Mouse (Mus musculus) left cerebral cortex, postnatal 14 days (tissue): Measurements from ENCODE around the gene Sema4b. TPM values are rescaled to one million over a fixed set of nuclear protein-coding genes. Genes with fewer than 3 reads are reported as not detected.
A peak's percentile ranks its signal among the peaks of the same experiment; 100 is the strongest.

ENCODE experiments used
- DNase-seq, 2 experiments: peaks; one replicate each; pipeline ENCODE4 v3.0.0; 2021 to 2022; ENCODE audit warnings: low spot score in 2 of 2, mixed read lengths in 1 of 2
- intact Hi-C: fragments of 180-260 bp; cut with DNase I; formaldehyde crosslinking; loops from one replicate; pipeline ENCODE4 v1.15.1; 2025
- long read RNA-seq, 2 experiments: library from polyadenylated mRNA; stranded (forward); transcript quantifications; one replicate each; pipeline ENCODE4 v2.0.0; 2021
- total RNA-seq, 2 experiments: library from RNA; stranded (reverse); gene quantifications; 2 replicates each; pipeline ENCODE4 v1.2.3; 2021

Gene Sema4b
- 10 to 100 TPM; 20.0 to 20.7 TPM for total RNA-seq
- long read RNA-seq, experiment 1, partial matches to known transcripts = 1 of 6 reads
- long read RNA-seq, experiment 1, other reads (novel, unspliced or antisense) = 1 of 6 reads
- long read RNA-seq, experiment 2, transcript Sema4b-204 (14 exons, 3,760 nt) = major isoform, 6 of 12 reads
- long read RNA-seq, experiment 2, partial matches to known transcripts = 3 of 12 reads
- long read RNA-seq, experiment 2, other reads (novel, unspliced or antisense) = 2 of 12 reads

DNA sequence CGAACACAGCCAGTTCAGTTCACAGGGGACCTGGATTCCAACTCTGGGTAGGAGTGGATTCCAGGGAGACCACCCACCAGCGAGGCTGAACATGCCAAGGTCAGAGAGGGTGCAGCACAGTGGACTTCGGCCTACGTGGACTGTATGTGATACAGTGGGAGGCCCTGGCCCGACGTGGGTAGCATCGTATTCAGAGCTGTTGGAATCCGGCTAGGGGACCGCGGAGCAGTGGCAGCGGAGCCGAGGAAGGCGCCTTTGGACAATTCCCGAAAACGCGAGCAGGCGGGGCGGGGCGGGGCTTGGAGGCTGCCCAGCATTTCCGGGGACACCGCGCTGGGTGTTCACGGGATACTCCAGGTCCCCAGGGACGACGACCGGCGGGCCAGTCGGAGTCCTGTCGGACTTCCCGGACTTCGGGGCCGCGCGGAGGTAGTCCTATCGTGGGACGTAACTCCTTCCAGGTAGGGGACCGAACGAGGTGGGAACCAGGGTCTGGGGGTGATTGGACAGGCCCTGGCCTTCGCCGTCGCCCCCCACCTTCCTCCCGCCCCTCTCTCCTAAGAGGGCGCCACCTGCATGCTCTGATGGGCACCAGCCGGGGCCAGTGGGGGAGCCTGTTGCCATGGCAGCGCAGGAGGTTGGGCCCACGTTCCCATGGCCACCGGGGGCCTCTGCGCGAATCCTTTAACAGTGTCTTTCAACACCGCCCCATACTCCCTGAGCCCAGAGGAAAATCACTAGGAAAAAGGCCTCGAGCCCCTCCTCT, at the start of gene Sema4b:
TSS of gene Sema4b (plus strand) at position 311 of the 766 bp plus-strand sequence.
- DNase-seq = peak; percentile 93 to 97
- intact Hi-C loops = no loop called here

GRCm38 (mm10) chr7:80138375-80138774, 48.3 kb upstream of the Sema4b start:
- intact Hi-C loops = no loop called here
- DNase-seq = no peak

DNA sequence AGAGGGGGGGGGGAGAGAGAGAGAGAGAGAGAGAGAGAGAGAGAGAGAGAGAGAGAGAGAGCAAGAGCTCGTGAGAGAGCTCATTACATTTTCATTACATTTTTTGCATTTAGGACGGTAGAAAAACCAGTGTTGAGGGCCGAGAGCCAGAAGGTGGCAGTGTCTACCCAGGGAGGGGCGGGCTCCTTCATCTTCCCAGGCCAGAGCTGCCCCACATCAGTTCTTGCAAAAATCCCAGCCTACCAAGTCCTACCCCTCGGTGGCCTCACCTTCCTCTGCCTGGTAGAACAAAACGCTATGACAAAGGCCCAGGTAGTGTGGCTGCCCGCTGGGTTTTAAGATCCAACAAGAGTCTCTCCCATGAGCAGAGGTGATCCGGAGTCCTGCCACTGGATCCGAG, 45.8 kb upstream of the Sema4b start:
- intact Hi-C loops = loop anchor here (2.0 to 10.0 kb wide), 3 partner anchors 56 to 234 kb away; partner anchors contain the start of gene Man2a2
- peak; percentile 71 to 76 for DNase-seq

GRCm38 (mm10) chr7:80143331-80144273, 43.0 kb upstream of the Sema4b start:
- intact Hi-C loops = loop anchor here (5.0 to 10.0 kb wide), 2 partner anchors 54 to 231 kb away; partner anchors contain the start of gene Man2a2
- peak; percentile 75 to 83 for DNase-seq

DNA sequence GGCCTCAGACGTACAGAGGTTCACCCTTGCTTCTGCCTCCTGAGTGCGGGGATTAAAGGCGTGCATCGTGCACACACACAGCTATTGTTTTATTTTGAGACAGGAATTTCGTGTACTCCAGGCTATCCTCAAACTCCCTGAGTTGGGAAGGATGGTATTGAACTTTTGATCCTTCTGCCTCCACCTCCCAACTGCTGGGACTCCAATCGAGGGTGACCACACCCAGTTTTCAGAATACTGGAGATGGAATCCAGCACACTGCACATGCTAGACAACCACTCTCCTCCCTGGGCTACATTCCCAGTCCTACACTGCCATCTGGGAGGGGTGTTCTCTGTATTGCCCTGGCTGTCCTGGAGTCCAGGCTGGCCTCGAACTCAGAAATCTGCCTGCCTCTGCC, 41.9 kb upstream of the Sema4b start:
- no peak for DNase-seq
- intact Hi-C loops = loop anchor here (5.0 to 10.0 kb wide), 2 partner anchors 53 to 230 kb away; partner anchors contain the start of gene Man2a2

DNA sequence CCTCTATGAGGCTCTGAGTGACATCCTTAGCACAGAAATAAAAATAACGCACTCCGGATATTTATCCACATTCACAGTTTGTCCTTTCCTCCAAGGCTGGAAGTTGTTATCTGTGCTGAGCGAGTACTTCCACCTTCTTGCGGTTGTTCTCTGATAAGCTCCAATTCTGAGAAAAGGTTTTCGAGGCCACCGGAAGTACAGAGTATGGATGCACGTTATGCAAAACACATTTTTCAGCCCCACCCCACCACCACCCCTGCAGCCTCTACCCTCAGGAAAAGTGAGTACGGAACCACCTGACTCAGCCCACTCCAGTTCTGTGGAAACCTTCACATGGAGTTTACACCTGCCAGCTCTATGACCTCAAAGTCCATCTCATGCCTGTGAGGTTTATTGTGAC, 40.6 kb upstream of the Sema4b start:
- DNase-seq = no peak
- intact Hi-C loops = loop anchor here (10.0 kb wide), 1 partner anchor 229 kb away; the partner anchor contains the start of gene Man2a2

DNA sequence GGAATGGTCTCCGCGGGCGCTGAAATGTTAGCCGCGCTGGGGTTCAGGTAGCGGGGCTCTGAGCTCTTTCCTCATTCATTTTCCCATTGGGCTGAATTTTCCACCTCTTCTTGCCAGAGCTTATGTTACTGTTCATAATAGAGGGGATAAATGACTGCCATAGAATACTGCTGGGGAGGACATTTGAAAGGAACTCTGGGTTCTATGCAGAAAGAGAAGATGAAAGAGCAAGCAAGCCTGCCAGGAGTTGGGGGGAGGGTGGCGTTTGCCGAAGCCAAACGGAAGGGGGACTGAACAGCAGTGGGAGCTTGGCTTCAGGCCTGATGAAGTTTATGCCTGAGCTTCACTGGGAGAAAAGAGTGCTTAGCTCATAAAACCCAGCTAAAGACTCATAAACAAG, 37.3 kb upstream of the Sema4b start:
- DNase-seq = peak; percentile 66 to 71
- intact Hi-C loops = loop anchor here (10.0 kb wide), 1 partner anchor 225 kb away; the partner anchor contains the start of gene Man2a2

- intact Hi-C loops = no loop called here
- DNase-seq = peak in 1 of 2 experiments; percentile 31
Observed at GRCm38 (mm10) chr7:80152152-80152551, 34.5 kb upstream of the Sema4b start.

GRCm38 (mm10) chr7:80152756-80153155, 33.9 kb upstream of the Sema4b start:
- no peak for DNase-seq
- intact Hi-C loops = no loop called here

GRCm38 (mm10) chr7:80154689-80155088, 32.0 kb upstream of the Sema4b start:
- intact Hi-C loops = no loop called here
- DNase-seq = no peak

DNA sequence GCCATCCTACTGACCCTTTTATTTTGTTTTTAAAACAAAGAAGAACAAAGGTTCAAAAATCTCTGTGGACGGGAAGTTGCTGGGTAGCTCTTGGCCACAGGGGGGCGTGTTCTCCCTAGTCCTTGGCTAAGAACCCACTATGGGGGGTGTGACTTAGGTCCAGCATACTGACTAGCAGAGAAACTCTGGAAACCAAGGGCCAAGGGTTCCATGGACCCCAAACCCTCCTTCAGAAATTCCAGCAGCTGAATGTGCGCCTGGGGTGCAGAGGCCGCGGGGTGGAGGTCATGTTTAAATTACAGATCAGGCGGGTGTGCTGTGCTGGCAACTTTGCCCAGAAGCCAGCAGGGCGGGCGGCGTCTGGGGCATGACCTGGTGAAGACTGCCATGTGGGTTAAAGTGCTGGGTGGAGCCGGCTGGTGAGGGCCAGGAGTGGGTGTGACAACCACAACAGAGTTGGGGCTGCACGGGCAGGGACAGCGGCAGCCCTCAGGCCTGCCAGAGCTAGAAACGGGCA, 29.9 kb upstream of the Sema4b start:
- peak; percentile 17 to 38 for DNase-seq
- intact Hi-C loops = no loop called here

DNA sequence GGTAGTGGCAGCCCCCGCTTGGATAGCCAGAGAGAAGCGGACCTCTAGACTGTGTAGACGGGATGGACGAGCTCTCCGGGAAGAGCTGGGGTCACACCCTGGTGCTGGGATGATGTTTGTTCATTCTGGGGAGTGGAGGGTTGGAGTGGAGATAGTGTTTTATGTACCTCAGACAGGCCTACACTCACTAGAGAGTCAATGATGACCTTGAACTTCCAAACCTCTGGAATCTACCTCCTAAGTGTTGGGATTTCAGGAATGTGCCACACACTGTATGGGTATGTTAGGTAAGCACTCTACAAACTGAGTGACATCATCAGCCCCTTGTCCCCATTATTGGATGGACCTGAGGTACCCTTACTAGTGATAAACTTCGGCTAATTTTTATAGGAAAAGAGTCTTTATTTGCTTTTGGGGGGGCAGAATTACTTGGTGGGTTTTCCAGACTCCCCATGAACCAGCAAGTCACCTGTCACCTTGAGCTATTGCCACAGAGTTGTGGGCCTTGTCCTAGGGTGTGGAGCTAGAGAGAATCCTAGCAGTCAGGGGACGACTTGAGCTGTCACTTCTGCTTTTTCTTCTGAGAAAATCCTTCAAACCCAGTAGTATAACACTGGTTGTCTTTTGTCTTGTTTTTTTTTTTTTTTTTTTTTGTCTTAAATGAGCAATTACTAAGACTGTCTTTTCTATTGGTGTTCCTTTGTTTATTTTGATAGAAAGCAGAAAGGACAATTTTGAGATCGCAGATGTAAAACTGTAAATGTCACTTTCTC, 28.0 kb upstream of the Sema4b start:
- DNase-seq = no peak
- intact Hi-C loops = no loop called here

- DNase-seq = no peak
- intact Hi-C loops = no loop called here
Observed at GRCm38 (mm10) chr7:80160293-80160944, 26.2 kb upstream of the Sema4b start.

DNA sequence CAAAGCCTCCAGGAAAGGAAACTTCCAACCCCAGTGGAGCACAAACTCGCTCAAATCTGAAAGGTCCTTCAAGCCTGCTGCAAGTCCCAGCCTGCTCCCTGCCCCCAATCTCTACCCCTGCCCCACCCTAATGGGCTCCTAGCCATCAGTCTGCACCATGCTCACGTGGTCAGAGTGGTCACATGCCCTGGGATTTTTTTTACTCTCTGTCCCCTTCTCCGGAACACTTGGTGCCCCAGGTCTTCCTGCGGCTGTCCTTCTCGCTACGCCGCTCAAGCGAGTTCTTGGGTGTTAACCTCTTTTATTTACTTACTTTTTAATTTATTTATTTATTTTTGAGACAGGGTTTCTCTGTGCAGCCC, 25.7 kb upstream of the Sema4b start:
- peak; percentile 17 to 34 for DNase-seq
- intact Hi-C loops = no loop called here

- DNase-seq = no peak
- intact Hi-C loops = no loop called here
Observed at GRCm38 (mm10) chr7:80165432-80165831, 21.2 kb upstream of the Sema4b start.

- intact Hi-C loops = no loop called here
- no peak for DNase-seq
Observed at GRCm38 (mm10) chr7:80166740-80167139, 19.9 kb upstream of the Sema4b start.

DNA sequence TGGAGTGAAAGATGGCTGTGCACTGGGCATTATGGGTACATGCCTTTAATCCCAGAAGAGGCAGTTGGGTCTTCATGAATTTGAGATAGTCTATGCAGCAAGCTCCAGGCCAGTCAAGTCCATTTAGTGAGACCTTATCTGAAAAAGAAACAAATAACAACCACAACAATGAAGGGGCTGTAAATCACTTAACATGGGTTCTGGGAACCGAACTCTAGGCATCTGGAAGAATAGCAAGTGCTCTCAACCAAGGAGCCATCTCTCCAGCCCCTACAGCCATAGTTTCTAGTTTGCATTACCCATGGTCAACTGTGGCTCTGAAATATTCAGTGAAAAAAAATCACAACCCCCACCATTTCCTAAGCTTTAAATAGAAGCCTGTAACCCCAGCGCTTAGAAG, 16.8 kb upstream of the Sema4b start:
- DNase-seq = no peak
- intact Hi-C loops = no loop called here

DNA sequence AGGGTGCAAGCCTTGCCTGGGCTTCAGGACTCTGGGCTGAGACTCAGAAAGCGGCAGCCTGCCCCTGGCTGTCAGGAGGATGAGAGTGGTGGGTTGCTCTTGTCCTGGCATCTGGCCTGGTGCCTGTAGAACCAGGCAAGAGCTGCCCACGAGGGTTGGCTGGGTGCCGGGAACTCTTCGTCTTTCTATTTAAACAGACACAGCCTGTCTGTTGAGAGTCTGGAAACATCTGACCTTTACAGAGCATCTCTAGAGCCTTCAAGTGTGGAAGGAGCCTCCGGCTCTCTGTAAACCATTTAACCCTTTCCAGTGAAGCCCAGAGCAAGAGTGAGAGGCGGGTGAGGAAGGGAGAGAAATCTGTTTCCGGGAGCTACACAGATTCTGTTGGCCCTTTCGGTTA, 15.3 kb upstream of the Sema4b start:
- peak; percentile 78 to 91 for DNase-seq
- intact Hi-C loops = no loop called here
